Mouse (Mus musculus): ENCODE results near the gene Rab3c. TPM values are rescaled to one million over a fixed set of nuclear protein-coding genes. Genes with fewer than 3 reads are reported as not detected.

The Rab3c gene
- polyA plus RNA-seq, 1 experiment from 2014 or later = 0.05 TPM

- Histone ChIP-seq H3K9ac (no peak overlapping the region), H3K36me3 (replicated peaks) (no peaks in the 10 kb centered on the region), H3K4me3 (replicated peaks) (no peak overlapping the region), H3K27ac (replicated peaks) (no peak overlapping the region), H3K4me2 (no peak overlapping the region), H3K9me3 (replicated peaks) (no peaks in the 10 kb centered on the region), H3K4me1 (replicated peaks) (no peaks in the 10 kb centered on the region), H3K27me3 (no peaks in the 10 kb centered on the region)
- 74% methylated on average over 5 of the region's 5 CpGs for WGBS (ENCODE audit: insufficient replicate concordance)
- ATAC-seq (ENCODE audit: insufficient read depth) = no peak
These were observed 29.3 kb downstream of the Rab3c start for GRCm38 (mm10) chr13:110251453-110251852.

- Histone ChIP-seq H3K4me1 (replicated peaks) (no peaks in the 10 kb centered on the region), H3K9me3 (replicated peaks) (no peaks in the 10 kb centered on the region), H3K4me2 (no peak overlapping the region), H3K9ac (no peak overlapping the region), H3K27ac (replicated peaks) (no peak overlapping the region), H3K36me3 (replicated peaks) (no peaks in the 10 kb centered on the region), H3K27me3 (no peaks in the 10 kb centered on the region), H3K4me3 (replicated peaks) (no peak overlapping the region)
- WGBS (ENCODE audit: insufficient replicate concordance) = 49% methylated on average over 2 of the region's 2 CpGs
- no peak for ATAC-seq (ENCODE audit: insufficient read depth)
These were observed 32.3 kb downstream of the Rab3c start for GRCm38 (mm10) chr13:110248481-110248880.

- Histone ChIP-seq H3K4me2 (no peak overlapping the region), H3K27ac (replicated peaks) (no peak overlapping the region), H3K9me3 (replicated peaks) (no peaks in the 10 kb centered on the region), H3K36me3 (replicated peaks) (no peaks in the 10 kb centered on the region), H3K27me3 (no peaks in the 10 kb centered on the region), H3K4me3 (replicated peaks) (no peak overlapping the region), H3K9ac (no peak overlapping the region), H3K4me1 (replicated peaks) (no peaks in the 10 kb centered on the region)
- WGBS (ENCODE audit: insufficient replicate concordance) = 50% methylated on average over 3 of the region's 3 CpGs
- ATAC-seq (ENCODE audit: insufficient read depth) = no peak
These were observed 41.8 kb downstream of the Rab3c start for GRCm38 (mm10) chr13:110238970-110239369.

- no peaks in the 10 kb centered on the region for H3K27me3 ChIP-seq
- no peak overlapping the region for H3K4me3 ChIP-seq (replicated peaks)
- ATAC-seq (ENCODE audit: insufficient read depth) = no peak
- no peaks in the 10 kb centered on the region for H3K4me1 ChIP-seq (replicated peaks)
- H3K4me2 ChIP-seq = no peak overlapping the region
- no peaks in the 10 kb centered on the region for H3K9me3 ChIP-seq (replicated peaks)
- 36% methylated on average over 10 of the region's 10 CpGs for WGBS (ENCODE audit: insufficient replicate concordance)
- no peak overlapping the region for H3K9ac ChIP-seq
- no peak overlapping the region for H3K27ac ChIP-seq (replicated peaks)
- no peaks in the 10 kb centered on the region for H3K36me3 ChIP-seq (replicated peaks)
These were observed 43.4 kb downstream of the Rab3c start for GRCm38 (mm10) chr13:110237209-110237935.

- Histone ChIP-seq H3K4me3 (replicated peaks) (no peak overlapping the region), H3K36me3 (replicated peaks) (no peaks in the 10 kb centered on the region), H3K4me2 (no peak overlapping the region), H3K9me3 (replicated peaks) (no peaks in the 10 kb centered on the region), H3K27me3 (no peaks in the 10 kb centered on the region), H3K27ac (replicated peaks) (no peak overlapping the region), H3K9ac (no peak overlapping the region), H3K4me1 (replicated peaks) (no peaks in the 10 kb centered on the region)
- WGBS (ENCODE audit: insufficient replicate concordance) = 73% methylated on average over 5 of the region's 5 CpGs
- no peak for ATAC-seq (ENCODE audit: insufficient read depth)
These were observed 47.4 kb downstream of the Rab3c start for GRCm38 (mm10) chr13:110233364-110233763.

GRCm38 (mm10) chr13:110231086-110231688 is 49.6 kb downstream of the Rab3c start:
- whole genome bisulfite sequencing (ENCODE audit: insufficient replicate concordance) = 58% methylated on average over 5 of the region's 5 CpGs
- no peak overlapping the region for H3K4me3 ChIP-seq (replicated peaks)
- H3K4me1 ChIP-seq (replicated peaks) = no peaks in the 10 kb centered on the region
- H3K9ac ChIP-seq = no peak overlapping the region
- H3K36me3 ChIP-seq (replicated peaks) = no peaks in the 10 kb centered on the region
- no peak overlapping the region for H3K27ac ChIP-seq (replicated peaks)
- H3K9me3 ChIP-seq (replicated peaks) = no peaks in the 10 kb centered on the region
- ATAC-seq (ENCODE audit: insufficient read depth) = no peak
- H3K27me3 ChIP-seq = no peaks in the 10 kb centered on the region
- no peak overlapping the region for H3K4me2 ChIP-seq

- Histone ChIP-seq H3K4me2 (no peak overlapping the region), H3K27ac (replicated peaks) (no peak overlapping the region), H3K4me1 (replicated peaks) (no peaks in the 10 kb centered on the region), H3K4me3 (replicated peaks) (no peak overlapping the region), H3K36me3 (replicated peaks) (no peaks in the 10 kb centered on the region), H3K9me3 (replicated peaks) (no peaks in the 10 kb centered on the region), H3K9ac (no peak overlapping the region), H3K27me3 (no peaks in the 10 kb centered on the region)
- no peak for ATAC-seq (ENCODE audit: insufficient read depth)
- WGBS (ENCODE audit: insufficient replicate concordance) = 63% methylated on average over 4 of the region's 4 CpGs
These were observed 50.8 kb downstream of the Rab3c start for GRCm38 (mm10) chr13:110230046-110230445.

GRCm38 (mm10) chr13:110219195-110219594 is 61.6 kb downstream of the Rab3c start:
- Histone ChIP-seq H3K4me3 (replicated peaks) (no peak overlapping the region), H3K9me3 (replicated peaks) (no peaks in the 10 kb centered on the region), H3K4me2 (no peak overlapping the region), H3K9ac (no peak overlapping the region), H3K27ac (replicated peaks) (no peak overlapping the region), H3K27me3 (no peaks in the 10 kb centered on the region), H3K4me1 (replicated peaks) (no peaks in the 10 kb centered on the region), H3K36me3 (replicated peaks) (no peaks in the 10 kb centered on the region)
- 64% methylated on average over 7 of the region's 7 CpGs for WGBS (ENCODE audit: insufficient replicate concordance)
- ATAC-seq (ENCODE audit: insufficient read depth) = no peak

- WGBS (ENCODE audit: insufficient replicate concordance) = 64% methylated on average over 4 of the region's 4 CpGs
- no peak overlapping the region for H3K4me3 ChIP-seq (replicated peaks)
- H3K27ac ChIP-seq (replicated peaks) = no peak overlapping the region
- ATAC-seq (ENCODE audit: insufficient read depth) = no peak
- H3K4me1 ChIP-seq (replicated peaks) = no peaks in the 10 kb centered on the region
- H3K36me3 ChIP-seq (replicated peaks) = no peaks in the 10 kb centered on the region
- H3K9ac ChIP-seq = no peak overlapping the region
- no peaks in the 10 kb centered on the region for H3K27me3 ChIP-seq
- H3K4me2 ChIP-seq = no peak overlapping the region
- no peaks in the 10 kb centered on the region for H3K9me3 ChIP-seq (replicated peaks)
These were observed 62.3 kb downstream of the Rab3c start for GRCm38 (mm10) chr13:110218497-110218896.

- H3K27ac ChIP-seq (replicated peaks) = no peak overlapping the region
- H3K4me2 ChIP-seq = no peak overlapping the region
- H3K9ac ChIP-seq = no peak overlapping the region
- no peaks in the 10 kb centered on the region for H3K4me1 ChIP-seq (replicated peaks)
- H3K9me3 ChIP-seq (replicated peaks) = no peaks in the 10 kb centered on the region
- no peaks in the 10 kb centered on the region for H3K36me3 ChIP-seq (replicated peaks)
- H3K27me3 ChIP-seq = no peaks in the 10 kb centered on the region
- no peak overlapping the region for H3K4me3 ChIP-seq (replicated peaks)
- no peak for ATAC-seq (ENCODE audit: insufficient read depth)
- WGBS (ENCODE audit: insufficient replicate concordance) = 59% methylated on average over 8 of the region's 8 CpGs
These were observed 69.2 kb downstream of the Rab3c start for GRCm38 (mm10) chr13:110211526-110212075.

GRCm38 (mm10) chr13:110198906-110199305 is 81.9 kb downstream of the Rab3c start:
- Histone ChIP-seq H3K9me3 (replicated peaks) (no peaks in the 10 kb centered on the region), H3K4me2 (no peak overlapping the region), H3K9ac (no peak overlapping the region), H3K4me1 (replicated peaks) (no peaks in the 10 kb centered on the region), H3K27ac (replicated peaks) (no peak overlapping the region), H3K4me3 (replicated peaks) (no peak overlapping the region), H3K27me3 (no peaks in the 10 kb centered on the region), H3K36me3 (replicated peaks) (no peaks in the 10 kb centered on the region)
- WGBS (ENCODE audit: insufficient replicate concordance) = 64% methylated on average over 5 of the region's 5 CpGs
- ATAC-seq (ENCODE audit: insufficient read depth) = no peak
